Mouse (Mus musculus) neural tube, embryonic 14.5 days (tissue): ENCODE measurements around the gene Cdk5rap3. TPM values are rescaled to one million over a fixed set of nuclear protein-coding genes. Genes with fewer than 3 reads are reported as not detected.
A peak's percentile ranks its signal among the peaks of the same experiment; 100 is the strongest.

Experiments used
- ATAC-seq: fragments of 200-750 bp; cut with Nextera tagmentation; 2 replicates; pipeline ENCODE4 v1.8.0; 2017; ENCODE audit warnings: low read depth, mild to moderate bottlenecking, moderate TSS enrichment, moderate library complexity
- H3K27ac ChIP-seq: fragments of 300-500 bp; sonication (generic); 2 replicates; pipeline ENCODE4 v1.5.1; 2014; ENCODE audit warnings: low read depth, mild to moderate bottlenecking, control low read depth, low read length, moderate library complexity, mixed read lengths
- H3K27me3 ChIP-seq: fragments of 300-500 bp; sonication (generic); 2 replicates; pipeline ENCODE4 v1.6.1; 2014; ENCODE audit warnings: low read length; ENCODE audit not compliant: control insufficient read depth, insufficient read depth
- H3K36me3 ChIP-seq: fragments of 300-500 bp; sonication (generic); 2 replicates; pipeline ENCODE4 v1.6.1; 2014; ENCODE audit warnings: low read length, mixed read lengths; ENCODE audit not compliant: control insufficient read depth, insufficient read depth
- H3K4me1 ChIP-seq: fragments of 300-500 bp; sonication (generic); 2 replicates; pipeline ENCODE4 v1.6.1; 2014; ENCODE audit warnings: low read length; ENCODE audit not compliant: control insufficient read depth, insufficient read depth
- H3K4me2 ChIP-seq: fragments of 300-500 bp; sonication (generic); 2 replicates; pipeline ENCODE4 v1.6.1; 2014; ENCODE audit warnings: mild to moderate bottlenecking, low read depth, low read length, control low read depth
- H3K4me3 ChIP-seq: fragments of 300-500 bp; sonication (generic); 2 replicates; pipeline ENCODE4 v1.5.1; 2014; ENCODE audit warnings: low read depth, low read length, control low read depth, mixed read lengths
- H3K9ac ChIP-seq: fragments of 300-500 bp; sonication (generic); replicated peaks from 2 replicates; pipeline ENCODE4 v1.6.1; 2014; ENCODE audit warnings: low read depth, mild to moderate bottlenecking, control low read depth, low read length, mixed read lengths
- H3K9me3 ChIP-seq: fragments of 300-500 bp; sonication (generic); 2 replicates; pipeline ENCODE4 v1.6.1; 2016; ENCODE audit warnings: low read length; ENCODE audit not compliant: control insufficient read depth
- WGBS: fragments of 180-500 bp; shearing (Covaris S2); extraction: QIAGEN DNeasy Blood & Tissue Kit; methylation state at CpG from one replicate; pipeline ENCODE4 v1.1.7; 2014; 5-methylcytosine and 5-hydroxymethylcytosine counted together
- polyA plus RNA-seq: library from polyadenylated mRNA; unstranded; fragments of >200 nt; fragmentation: Nextera tagmentation; extraction: Ambion mirVana; gene quantifications from 2 replicates; pipeline ENCODE4 v1.2.1, GENCODE M21; 2014

Cdk5rap3 gene
- 80.0 and 82.4 TPM in 2 replicates for polyA plus RNA-seq

- no peaks in the 10 kb centered on the region for H3K9me3 ChIP-seq
- H3K27me3 ChIP-seq: no peaks in the 10 kb centered on the region
- peak within 1 kb of the TSS; percentile 81 for H3K4me2 ChIP-seq
- peak within 1 kb of the TSS; percentile 52 for H3K4me3 ChIP-seq
- peaks cover 6% of the 10 kb centered on the region; the same call in 1 of the 2 replicates for H3K4me1 ChIP-seq
- H3K36me3 ChIP-seq: peaks cover 3% of the 10 kb centered on the region; the same call in 1 of the 2 replicates
- H3K9ac ChIP-seq: peak within 1 kb of the TSS; percentile 53
- peak within 1 kb of the TSS; percentile 36 for H3K27ac ChIP-seq
- under 1% methylated on average over 55 of the region's 55 CpGs for WGBS
- ATAC-seq: peak; percentile 98
Observed at GRCm38 (mm10) chr11:96916044-96916884, at the start of gene Cdk5rap3. Gene Cdk5rap3 (minus strand): TSS chr11:96916496.

- H3K4me1 ChIP-seq: no peaks in the 10 kb centered on the region
- peaks cover 23% of the 10 kb centered on the region for H3K36me3 ChIP-seq
- H3K9ac ChIP-seq: no peak overlapping the region
- no peak overlapping the region for H3K4me3 ChIP-seq
- H3K27me3 ChIP-seq: no peaks in the 10 kb centered on the region
- no peak overlapping the region for H3K4me2 ChIP-seq
- no peak overlapping the region for H3K27ac ChIP-seq
- WGBS: 16% methylated on average over 8 of the region's 8 CpGs
- H3K9me3 ChIP-seq: no peaks in the 10 kb centered on the region
- peak; percentile 58; the same call in 1 of the 2 replicates for ATAC-seq
Observed at GRCm38 (mm10) chr11:96963580-96963979, 47.3 kb upstream of the Cdk5rap3 start.

GRCm38 (mm10) chr11:96957061-96957805 lies 40.9 kb upstream of the Cdk5rap3 start:
- peaks cover 59% of the 10 kb centered on the region for H3K36me3 ChIP-seq
- no peaks in the 10 kb centered on the region for H3K4me1 ChIP-seq
- no peak for ATAC-seq
- H3K9ac ChIP-seq: no peak overlapping the region
- H3K4me3 ChIP-seq: no peak overlapping the region
- H3K4me2 ChIP-seq: no peak overlapping the region
- H3K27me3 ChIP-seq: no peaks in the 10 kb centered on the region
- no peaks in the 10 kb centered on the region for H3K9me3 ChIP-seq
- H3K27ac ChIP-seq: no peak overlapping the region
- 96% methylated on average over 10 of the region's 10 CpGs for WGBS

- ATAC-seq: no peak
- WGBS: 63% methylated on average over 20 of the region's 20 CpGs
- no peak overlapping the region for H3K9ac ChIP-seq
Observed at GRCm38 (mm10) chr11:96956009-96956724, 39.9 kb upstream of the Cdk5rap3 start.

GRCm38 (mm10) chr11:96955094-96955493 lies 38.8 kb upstream of the Cdk5rap3 start:
- no peak for ATAC-seq
- Histone ChIP-seq H3K9me3 (no peaks in the 10 kb centered on the region), H3K36me3 (peaks cover 49% of the 10 kb centered on the region), H3K27ac (no peak overlapping the region), H3K4me2 (no peak overlapping the region), H3K4me1 (no peaks in the 10 kb centered on the region), H3K9ac (no peak overlapping the region), H3K27me3 (no peaks in the 10 kb centered on the region), H3K4me3 (no peak overlapping the region)
- 93% methylated on average over 4 of the region's 4 CpGs for WGBS

More at GRCm38 (mm10) chr11:96956009-96956724, 39.9 kb upstream of the Cdk5rap3 start:
- H3K4me2 ChIP-seq: no peak overlapping the region
- peaks cover 59% of the 10 kb centered on the region for H3K36me3 ChIP-seq
- no peak overlapping the region for H3K27ac ChIP-seq
- no peaks in the 10 kb centered on the region for H3K27me3 ChIP-seq
- no peaks in the 10 kb centered on the region for H3K4me1 ChIP-seq
- no peaks in the 10 kb centered on the region for H3K9me3 ChIP-seq
- H3K4me3 ChIP-seq: no peak overlapping the region

- H3K4me2 ChIP-seq: no peak overlapping the region
- no peaks in the 10 kb centered on the region for H3K4me1 ChIP-seq
- no peak overlapping the region for H3K9ac ChIP-seq
- H3K27me3 ChIP-seq: no peaks in the 10 kb centered on the region
- ATAC-seq: no peak
- 84% methylated on average over 6 of the region's 6 CpGs for WGBS
- H3K9me3 ChIP-seq: no peaks in the 10 kb centered on the region
- H3K4me3 ChIP-seq: no peak overlapping the region
- H3K36me3 ChIP-seq: peaks cover 40% of the 10 kb centered on the region
- H3K27ac ChIP-seq: no peak overlapping the region
Observed at GRCm38 (mm10) chr11:96952896-96953295, 36.6 kb upstream of the Cdk5rap3 start.

GRCm38 (mm10) chr11:96952426-96952825 lies 36.1 kb upstream of the Cdk5rap3 start:
- no peaks in the 10 kb centered on the region for H3K27me3 ChIP-seq
- H3K27ac ChIP-seq: no peak overlapping the region
- WGBS: 88% methylated on average over 10 of the region's 10 CpGs
- no peak overlapping the region for H3K4me3 ChIP-seq
- no peak overlapping the region for H3K4me2 ChIP-seq
- no peaks in the 10 kb centered on the region for H3K4me1 ChIP-seq
- no peak overlapping the region for H3K9ac ChIP-seq
- H3K36me3 ChIP-seq: peaks cover 40% of the 10 kb centered on the region
- no peaks in the 10 kb centered on the region for H3K9me3 ChIP-seq
- ATAC-seq: no peak

GRCm38 (mm10) chr11:96950767-96951166 lies 34.5 kb upstream of the Cdk5rap3 start:
- Histone ChIP-seq H3K27me3 (no peaks in the 10 kb centered on the region), H3K9me3 (no peaks in the 10 kb centered on the region), H3K4me2 (no peak overlapping the region), H3K4me1 (no peaks in the 10 kb centered on the region), H3K36me3 (peaks cover 32% of the 10 kb centered on the region), H3K9ac (no peak overlapping the region), H3K27ac (no peak overlapping the region), H3K4me3 (no peak overlapping the region)
- no peak for ATAC-seq
- WGBS: 96% methylated on average over 3 of the region's 3 CpGs
